Mouse (Mus musculus) gastrocnemius, postnatal 25 days (tissue): ENCODE results near the gene Gm45233. TPM values are rescaled to one million over a fixed set of nuclear protein-coding genes. Genes with fewer than 3 reads are reported as not detected.

Source experiments
- DNase-seq: peaks from one replicate; pipeline ENCODE4 v3.0.0; 2022
- microRNA-seq, 2 experiments: library from miRNA; unstranded; fragments of <30 nt; microRNA quantifications; one replicate each; pipeline ENCODE4 v1.2.0; 2021; ENCODE audit warnings: borderline replicate concordance in 2 of 2
- total RNA-seq, 2 experiments: library from RNA; stranded (reverse); gene quantifications; 1 replicate in 1 of 2; 2 replicates in 1 of 2; pipeline ENCODE4 v1.2.3; 2021

Gm45233 gene
- total RNA-seq, 2 experiments from 2014 or later = 0.46 to 0.62 TPM

GRCm38 (mm10) chr7:43495343-43496021 is 51.6 kb downstream of the Gm45233 start:
- no peak for DNase-seq

GRCm38 (mm10) chr7:43511707-43512478 is 68.0 kb downstream of the Gm45233 start:
- no peak for DNase-seq

- no peak for DNase-seq
These were observed 68.6 kb downstream of the Gm45233 start for GRCm38 (mm10) chr7:43512519-43512918.

Small RNA genes within 50 kb of the gene (microRNA-seq; reads per million reads assigned to microRNA genes)
- gene Mir7051 = 1.3 to 1.5 reads per million in 2 experiments

Other genes with a start within 250 kb of the Gm45233 start
- 1 to 10 TPM; 9.1 to 9.3 TPM for gene Zfp715, start 130.8 kb upstream of the Gm45233 start, total RNA-seq
- not detected for gene Siglecf, start 92.8 kb upstream of the Gm45233 start, total RNA-seq
- under 1 TPM in 1 of 2 experiments, not detected in 1; 0.10 TPM for gene Siglecg, start 35.9 kb upstream of the Gm45233 start, total RNA-seq
- gene Lim2, start 16.5 kb upstream of the Gm45233 start, total RNA-seq = not detected
- not detected for gene Nkg7, start 7.1 kb upstream of the Gm45233 start, total RNA-seq
- gene Cldnd2, start 3.3 kb upstream of the Gm45233 start, total RNA-seq = not detected
- gene Etfb, start within 50 bp of the Gm45233 start, total RNA-seq = 100 to 1,000 TPM; 310 to 323 TPM
- gene Vsig10l, start 19.0 kb downstream of the Gm45233 start, total RNA-seq = 1 to 10 TPM in 1 of 2 experiments, under 1 TPM in 1; 0.79 to 1.2 TPM
- gene Iglon5, start 45.9 kb downstream of the Gm45233 start, total RNA-seq = under 1 TPM; 0.31 to 0.32 TPM
- gene 4931406B18Rik, start 61.8 kb downstream of the Gm45233 start, total RNA-seq = not detected
- gene Cd33, start 100.3 kb downstream of the Gm45233 start, total RNA-seq = under 1 TPM; 0.96 to 1.00 TPM
- under 1 TPM; 0.38 to 0.61 TPM for gene Zfp658, start 118.1 kb downstream of the Gm45233 start, total RNA-seq
- gene Zfp719, start 135.5 kb downstream of the Gm45233 start, total RNA-seq = 1 to 10 TPM; 3.5 to 3.6 TPM
- not detected for gene Zfp819, start 163.0 kb downstream of the Gm45233 start, total RNA-seq
- not detected for gene Ceacam18, start 190.6 kb downstream of the Gm45233 start, total RNA-seq
- gene Siglece, start 216.0 kb downstream of the Gm45233 start, total RNA-seq = under 1 TPM; 0.31 to 0.32 TPM
- 1 to 10 TPM; 2.1 to 2.3 TPM for gene Ctu1, start 227.9 kb downstream of the Gm45233 start, total RNA-seq
- not detected for gene Klk14, start 246.3 kb downstream of the Gm45233 start, total RNA-seq